Mouse (Mus musculus) neural tube, embryonic 11.5 days (tissue): ENCODE data around the gene Iqcd. TPM values are rescaled to one million over a fixed set of nuclear protein-coding genes. Genes with fewer than 3 reads are reported as not detected.

Experiments
- polyA plus RNA-seq: library from polyadenylated mRNA; unstranded; fragments of >200 nt; fragmentation: Nextera tagmentation; extraction: Ambion mirVana; gene quantifications from 2 replicates; pipeline ENCODE4 v1.2.1, GENCODE M21; 2014

Gene Iqcd
- polyA plus RNA-seq, 1 experiment from 2014 or later: 0.81 TPM

Other genes starting within 250 kb of the Iqcd start
- gene Lhx5, start 157.3 kb upstream of the Iqcd start, polyA plus RNA-seq: 29.9 and 31.2 TPM in 2 replicates
- 5.3 and 5.9 TPM in 2 replicates for gene Sdsl, start 116.2 kb upstream of the Iqcd start, polyA plus RNA-seq
- not detected in 2 replicates for gene Sds, start 112.5 kb upstream of the Iqcd start, polyA plus RNA-seq
- 33.3 and 33.6 TPM in 2 replicates for gene Plbd2, start 85.4 kb upstream of the Iqcd start, polyA plus RNA-seq
- 2.9 and 4.9 TPM in 2 replicates for gene Slc8b1, start 77.8 kb upstream of the Iqcd start, polyA plus RNA-seq
- gene Tpcn1, start 343 bp upstream of the Iqcd start, polyA plus RNA-seq: 14.9 and 16.8 TPM in 2 replicates
- gene Rita1, start 23.6 kb downstream of the Iqcd start, polyA plus RNA-seq: 12.3 and 13.2 TPM in 2 replicates
- gene Ddx54, start 23.7 kb downstream of the Iqcd start, polyA plus RNA-seq: 42.0 and 42.6 TPM in 2 replicates
- gene Cfap73, start 45.2 kb downstream of the Iqcd start, polyA plus RNA-seq: not detected in 2 replicates
- gene Rasal1, start 59.8 kb downstream of the Iqcd start, polyA plus RNA-seq: 0.39 TPM in 1 of 2 replicates, not detected in the other
- gene Dtx1, start 122.9 kb downstream of the Iqcd start, polyA plus RNA-seq: 7.0 and 7.4 TPM in 2 replicates
- gene Oas2, start 160.8 kb downstream of the Iqcd start, polyA plus RNA-seq: not detected in 2 replicates
- gene Oas3, start 188.6 kb downstream of the Iqcd start, polyA plus RNA-seq: 0.08 TPM in 1 of 2 replicates, not detected in the other
- 0.18 TPM in 1 of 2 replicates, not detected in the other for gene Oas1e, start 206.5 kb downstream of the Iqcd start, polyA plus RNA-seq
- 0.21 and 0.23 TPM in 2 replicates for gene Oas1c, start 223.5 kb downstream of the Iqcd start, polyA plus RNA-seq